In the genomic region with DNA sequence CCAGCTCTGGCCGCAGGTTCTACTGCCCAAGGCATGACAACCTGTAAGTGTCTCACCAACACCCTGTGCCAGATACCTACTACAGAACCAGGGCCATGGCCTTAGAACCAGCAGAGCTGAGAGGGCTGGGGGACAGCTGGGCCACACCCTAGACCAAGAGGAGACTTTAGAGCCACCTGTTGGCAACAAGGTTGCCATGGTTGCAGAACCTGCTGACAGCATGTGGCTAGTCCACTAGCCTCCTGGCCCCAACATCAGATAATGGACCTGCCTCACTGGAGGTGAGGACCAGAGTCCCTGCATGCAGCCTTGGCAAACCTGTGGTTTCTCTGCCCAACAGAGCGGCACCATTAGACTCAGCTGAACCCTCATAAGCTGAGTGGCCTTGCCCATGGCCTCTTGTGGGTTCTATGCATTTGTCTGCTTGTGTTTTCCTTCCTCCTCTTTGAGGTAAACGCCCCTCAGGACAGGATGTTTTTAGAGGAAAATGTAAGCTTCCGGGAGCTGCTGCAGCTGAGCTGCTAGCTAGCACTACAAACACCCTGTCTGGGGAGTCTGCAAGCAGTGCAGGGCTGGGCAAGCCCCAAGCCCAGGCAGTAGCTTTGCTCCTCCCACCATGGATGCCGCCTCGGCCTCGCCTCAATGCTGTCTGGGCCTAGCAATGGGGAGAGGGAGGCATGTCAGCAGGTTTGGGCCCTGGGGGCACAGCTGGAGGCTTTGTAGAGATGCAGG, we compare ENCODE assay signal across 9 mouse cellular contexts. TPM values are rescaled to one million over a fixed set of nuclear protein-coding genes. Genes with fewer than 3 reads are reported as not detected.
DNase-seq lines count a peak whose midpoint lies in the region; ATAC-seq and TF ChIP-seq lines count a peak whose summit lies in the region.
"Had no signal": no experiment of that assay in that cellular context is flagged by ENCODE, and none has a peak within 500 bp of the region (broad histone marks: within the 10 kb centered on the region; RNA-seq: fewer than 3 reads in every experiment).

No protein-coding gene starts in this region.

- intact Hi-C loops in heart, postnatal 36 days (cut with DNase I), result no loop called here

- H3K9me3 ChIP-seq in heart, embryonic 12.5 days (replicated peaks), result no peaks in the 10 kb centered on the region
- no peaks in the 10 kb centered on the region for H3K9me3 ChIP-seq in heart, postnatal 0 days (replicated peaks; ENCODE audit: control insufficient read depth, low read length)

- no peaks in the 10 kb centered on the region for H3K27me3 ChIP-seq in heart, embryonic 12.5 days (replicated peaks)
- H3K27me3 ChIP-seq in heart, postnatal 0 days (ENCODE audit: control insufficient read depth, insufficient read depth, low read length), result no peaks in the 10 kb centered on the region

- no peak for DNase-seq in heart, postnatal 36 days
- DNase-seq in CD4-positive, CD25-positive, alpha-beta regulatory T cell, adult 2 months (ENCODE audit: low read depth, low spot score), result peak; percentile 83
- no peak for DNase-seq in heart, postnatal 0 days (ENCODE audit: low spot score)
- no peak for DNase-seq in frontal cortex, postnatal 10 days (ENCODE audit: low spot score in 2 of 2)
- no peak for DNase-seq in cerebellum, postnatal 14 days
- no peak for DNase-seq in cerebellum, postnatal 25 days

- no peak overlapping the region for H3K9ac ChIP-seq in heart, embryonic 12.5 days
- no peak overlapping the region for H3K9ac ChIP-seq in heart, postnatal 0 days (replicated peaks; ENCODE audit: low read depth, low read length)

- H3K4me2 ChIP-seq in heart, embryonic 12.5 days, result no peak overlapping the region
- 0 out of 2 replicates have a peak overlapping the region, but pooled peaks have one; percentile 3 for H3K4me2 ChIP-seq in heart, postnatal 0 days (ENCODE audit: low read depth, low read length)

- H3K36me3 ChIP-seq in heart, embryonic 12.5 days, result no peaks in the 10 kb centered on the region
- H3K36me3 ChIP-seq in heart, postnatal 0 days (replicated peaks; ENCODE audit: control insufficient read depth, insufficient read depth, low read length), result no peaks in the 10 kb centered on the region

- no peak for TF ChIP-seq CTCF in heart, postnatal 0 days (IDR thresholded peaks at IDR 0.05; ENCODE audit: low read depth)

- no peak overlapping the region for H3K4me3 ChIP-seq in heart, embryonic 12.5 days
- H3K4me3 ChIP-seq in heart, postnatal 0 days (ENCODE audit: low read depth, low read length), result no peak overlapping the region

- peak; percentile 37; the same call in 1 of the 2 replicates for ATAC-seq in heart, embryonic 12.5 days (ENCODE audit: insufficient number of reproducible peaks, low FRiP score)
- ATAC-seq in heart, postnatal 0 days (ENCODE audit: insufficient read depth, low read depth), result peak; percentile 31; the same call in 1 of the 2 replicates
- ATAC-seq in megakaryocyte, adult 5-6 weeks (ENCODE audit: poor library complexity, severe bottlenecking), result peak; percentile 36; the same call in 1 of the 2 replicates

- peaks cover 60% of the 10 kb centered on the region for H3K4me1 ChIP-seq in heart, embryonic 12.5 days (replicated peaks)
- H3K4me1 ChIP-seq in heart, postnatal 0 days (ENCODE audit: control insufficient read depth, insufficient read depth), result peaks cover 40% of the 10 kb centered on the region

- 38% methylated on average over 7 of the region's 7 CpGs for WGBS in heart, embryonic 12.5 days
- 58% methylated on average over 7 of the region's 7 CpGs for WGBS in heart, postnatal 0 days

- no peak for TF ChIP-seq EP300 in heart, postnatal 0 days (IDR thresholded peaks at IDR 0.05; ENCODE audit: low read depth)

- H3K27ac ChIP-seq in heart, embryonic 12.5 days (ENCODE audit: poor library complexity, severe bottlenecking), result peak overlapping the region; percentile 11; the same call in 1 of the 2 replicates
- H3K27ac ChIP-seq in heart, postnatal 0 days (ENCODE audit: low read depth), result peak overlapping the region; percentile 49

RNA-seq across cellular contexts. Expression of a gene that starts 14.5 kb away (rescaled TPM):
- 6.3 and 6.5 TPM in 2 replicates for polyA plus RNA-seq in heart, embryonic 12.5 days (2016; fragmentation: Nextera tagmentation; extraction: Ambion mirVana)
- total RNA-seq in heart, postnatal 36 days (2021), result 1 to 10 TPM in 1 of 2 experiments, under 1 TPM in 1; 0.65 to 1.2 TPM
- total RNA-seq in heart, postnatal 0 days (2014; rRNA removed; ENCODE audit: low replicate concordance), result 0.15 and 5.2 TPM in 2 replicates
- 0.88 and 1.1 TPM in 2 replicates for polyA plus RNA-seq in heart, postnatal 0 days (2015; fragmentation: Nextera tagmentation; extraction: Ambion mirVana)
- 6.9 and 9.4 TPM in 2 replicates for total RNA-seq in megakaryocyte, adult 5-6 weeks (2015)
- total RNA-seq in megakaryocyte, adult 5-6 weeks (2017), result 1.2 and 1.8 TPM in 2 replicates

RNA-seq across cellular contexts. Expression of a gene that starts 36.5 kb away (rescaled TPM):
- polyA plus RNA-seq in heart, embryonic 12.5 days (2016; fragmentation: Nextera tagmentation; extraction: Ambion mirVana), result 530 and 532 TPM in 2 replicates
- total RNA-seq in heart, postnatal 36 days (2021), result 100 to 1,000 TPM; 241 to 246 TPM
- total RNA-seq in heart, postnatal 0 days (2014; rRNA removed; ENCODE audit: low replicate concordance), result 158 and 163 TPM in 2 replicates
- 492 and 524 TPM in 2 replicates for polyA plus RNA-seq in heart, postnatal 0 days (2015; fragmentation: Nextera tagmentation; extraction: Ambion mirVana)
- total RNA-seq in megakaryocyte, adult 5-6 weeks (2015), result 129 and 145 TPM in 2 replicates
- total RNA-seq in megakaryocyte, adult 5-6 weeks (2017), result 127 and 133 TPM in 2 replicates

RNA-seq across cellular contexts. Expression of a gene that starts 54.5 kb away (rescaled TPM):
- not detected in 2 replicates for polyA plus RNA-seq in heart, embryonic 12.5 days (2016; fragmentation: Nextera tagmentation; extraction: Ambion mirVana)
- total RNA-seq in heart, postnatal 36 days (2021), result not detected
- total RNA-seq in heart, postnatal 0 days (2014; rRNA removed; ENCODE audit: low replicate concordance), result not detected in 2 replicates
- not detected in 2 replicates for polyA plus RNA-seq in heart, postnatal 0 days (2015; fragmentation: Nextera tagmentation; extraction: Ambion mirVana)
- total RNA-seq in megakaryocyte, adult 5-6 weeks (2015), result not detected in 2 replicates
- total RNA-seq in megakaryocyte, adult 5-6 weeks (2017), result not detected in 2 replicates
- total RNA-seq: MEL had no signal
